Mouse (Mus musculus) erythroblast, embryonic 14.5 days (primary cell): Measurements from ENCODE around the gene Slc35c2.

ENCODE experiments used
- GATA1 ChIP-seq: IDR thresholded peaks from 2 replicates; pipeline ENCODE4 v1.6.1; 2012; ENCODE audit warnings: low read length, inconsistent platforms, mixed read lengths
- TAL1 ChIP-seq: IDR thresholded peaks from 3 replicates; pipeline ENCODE4 v1.6.1; 2012; ENCODE audit warnings: low read length, inconsistent platforms, mixed read lengths

- TF ChIP-seq TAL1: no peak
- no peak for TF ChIP-seq GATA1
Observed at GRCm38 (mm10) chr2:165285621-165286020, 2.0 kb downstream of the Slc35c2 start.
